Mouse (Mus musculus) 416B (cell line): Measurements from ENCODE around the gene Lrrc32.

Experiments
- DNase-seq: peaks from one replicate; pipeline ENCODE4 v3.0.0; 2011; ENCODE audit warnings: low read depth

The Lrrc32 gene

DNA sequence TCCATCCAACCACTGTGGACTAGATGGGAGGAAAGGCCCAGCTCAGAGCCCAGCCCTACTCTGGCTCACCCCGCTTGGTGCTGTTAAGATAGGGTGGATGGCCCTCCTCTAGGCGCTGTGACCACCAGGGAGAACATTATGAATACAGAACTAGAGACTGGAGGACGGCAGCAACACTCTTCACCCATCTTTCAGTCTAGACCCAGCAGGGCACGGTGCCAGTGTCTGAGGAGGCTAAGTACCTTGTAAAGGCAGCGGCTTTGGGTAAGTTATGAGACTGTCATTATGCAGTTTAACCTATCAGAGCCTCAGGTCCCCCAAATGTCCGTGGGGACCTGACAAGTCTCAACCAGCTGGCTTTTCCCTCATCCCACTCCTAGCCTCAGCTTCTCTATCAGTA lies at the start of gene Lrrc32:
Gene Lrrc32 (plus strand): TSS at position 153 of the 400 bp plus-strand sequence.
- DNase-seq, result no peak

DNA sequence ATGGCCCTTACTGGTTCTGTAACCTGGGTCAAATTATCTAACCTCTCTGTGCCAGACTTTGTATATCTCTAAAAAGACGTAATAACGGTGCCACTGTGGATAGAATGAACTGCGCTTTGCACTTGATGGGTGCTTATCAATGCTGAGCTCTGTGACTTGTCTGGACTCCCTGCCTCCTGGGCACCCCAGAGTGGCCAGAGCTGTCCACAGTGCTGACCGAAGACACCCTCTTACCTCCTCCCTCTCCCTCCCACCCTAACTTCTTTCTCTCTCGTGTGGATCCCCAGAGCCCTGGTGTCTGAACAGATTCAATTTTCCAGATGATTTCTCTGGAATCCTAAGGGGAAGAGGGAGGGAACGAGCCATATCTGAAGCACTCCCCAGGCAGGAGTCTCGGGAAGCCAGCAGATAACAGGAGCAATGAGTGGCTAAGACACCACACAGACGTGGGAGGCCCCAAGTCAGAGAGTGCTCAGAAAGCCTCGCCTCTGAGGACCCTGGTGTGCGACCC lies 49.1 kb upstream of the Lrrc32 start, which contains the start of gene Gucy2d:
Gene Gucy2d (plus strand): TSS at position 461 of the 511 bp plus-strand sequence.
- peak; percentile 28 for DNase-seq

DNA sequence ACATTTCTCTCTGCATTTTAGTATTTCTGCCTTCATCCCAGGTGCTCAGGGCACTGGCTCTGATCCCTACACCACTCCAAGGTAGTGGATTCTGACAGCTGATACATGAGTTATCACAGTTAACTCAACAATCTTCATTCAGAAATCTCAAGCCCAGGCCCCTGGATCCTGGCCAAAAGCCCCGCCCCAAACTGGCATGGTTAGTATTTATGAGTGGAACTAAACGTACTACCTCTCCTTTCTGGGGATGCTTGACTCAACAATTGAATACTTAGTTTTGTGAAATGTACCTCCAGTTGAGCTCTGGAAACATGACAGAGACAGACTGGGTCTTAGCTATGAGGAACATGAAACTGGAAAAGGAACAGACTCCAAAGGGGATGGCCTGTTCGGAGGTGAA lies 42.2 kb upstream of the Lrrc32 start:
- no peak for DNase-seq

DNA sequence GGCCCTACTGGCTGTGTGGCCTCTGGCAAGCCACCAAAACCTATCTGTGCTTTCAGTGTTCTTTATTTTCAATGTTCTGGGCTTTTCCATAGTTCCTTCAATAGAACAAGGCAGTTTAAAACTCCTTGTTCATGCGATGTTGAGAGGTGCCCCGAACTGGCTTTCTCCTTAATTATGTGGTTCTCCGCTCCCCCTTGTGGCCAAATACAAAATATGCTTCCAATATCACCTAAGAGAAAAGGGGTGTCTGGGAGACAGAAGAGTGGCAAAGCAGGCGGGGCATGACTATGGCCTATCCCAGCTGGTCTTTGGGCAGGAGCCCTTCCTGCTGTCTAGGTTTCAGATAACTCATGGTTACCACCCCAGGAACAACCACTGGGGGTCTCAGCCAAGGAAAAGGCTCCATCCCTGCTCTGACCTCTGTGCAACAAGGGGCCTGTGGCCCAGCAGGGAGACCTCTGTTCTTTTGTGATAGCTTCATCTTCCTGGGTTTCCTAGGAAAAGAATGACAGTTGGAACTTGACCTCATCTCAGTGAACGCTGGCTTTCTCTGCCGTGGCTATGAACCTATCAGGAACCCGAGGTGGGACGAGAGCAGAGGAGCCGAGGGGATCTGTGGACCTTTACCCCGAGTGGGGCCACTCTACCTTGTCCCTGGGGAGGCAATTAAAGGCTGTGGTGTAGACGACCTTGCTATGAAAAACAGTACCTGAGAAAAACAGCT lies 41.3 kb upstream of the Lrrc32 start:
- peak; percentile 85 for DNase-seq

DNA sequence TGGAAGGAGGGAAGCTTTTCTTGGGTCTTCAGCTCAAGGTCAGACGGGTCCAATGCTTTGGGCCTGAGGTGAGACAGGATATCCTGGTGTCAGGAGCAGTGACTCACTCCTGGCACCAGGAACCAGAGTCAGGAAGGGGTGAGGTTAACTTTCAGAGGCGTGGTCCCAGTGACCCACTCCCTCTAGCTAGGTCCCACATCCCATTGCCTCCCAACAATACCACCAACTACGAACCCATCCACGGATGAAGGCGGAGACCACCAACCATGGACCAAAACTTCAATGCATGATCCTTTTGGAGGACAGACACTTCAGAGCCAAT lies 40.8 kb upstream of the Lrrc32 start:
- peak; percentile 67 for DNase-seq

DNA sequence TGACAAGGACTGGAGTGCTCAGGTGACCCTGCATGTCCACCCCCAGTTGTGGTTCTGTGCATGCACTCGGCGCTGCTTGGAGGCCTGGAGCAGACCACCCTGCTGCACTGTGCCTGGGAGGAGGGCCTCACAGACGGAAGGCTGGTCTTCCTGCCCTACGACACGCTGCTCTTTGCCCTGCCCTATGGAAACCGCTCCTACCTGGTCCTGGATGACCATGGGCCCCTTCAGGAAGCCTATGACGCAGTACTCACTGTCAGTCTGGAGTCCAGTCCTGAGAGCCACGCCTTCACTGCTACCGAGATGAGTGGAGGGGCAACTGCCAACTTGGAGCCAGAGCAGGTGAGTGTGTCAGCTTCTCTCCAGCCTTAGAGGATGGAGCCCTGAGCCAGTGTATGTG lies 39.4 kb upstream of the Lrrc32 start:
- no peak for DNase-seq

DNA sequence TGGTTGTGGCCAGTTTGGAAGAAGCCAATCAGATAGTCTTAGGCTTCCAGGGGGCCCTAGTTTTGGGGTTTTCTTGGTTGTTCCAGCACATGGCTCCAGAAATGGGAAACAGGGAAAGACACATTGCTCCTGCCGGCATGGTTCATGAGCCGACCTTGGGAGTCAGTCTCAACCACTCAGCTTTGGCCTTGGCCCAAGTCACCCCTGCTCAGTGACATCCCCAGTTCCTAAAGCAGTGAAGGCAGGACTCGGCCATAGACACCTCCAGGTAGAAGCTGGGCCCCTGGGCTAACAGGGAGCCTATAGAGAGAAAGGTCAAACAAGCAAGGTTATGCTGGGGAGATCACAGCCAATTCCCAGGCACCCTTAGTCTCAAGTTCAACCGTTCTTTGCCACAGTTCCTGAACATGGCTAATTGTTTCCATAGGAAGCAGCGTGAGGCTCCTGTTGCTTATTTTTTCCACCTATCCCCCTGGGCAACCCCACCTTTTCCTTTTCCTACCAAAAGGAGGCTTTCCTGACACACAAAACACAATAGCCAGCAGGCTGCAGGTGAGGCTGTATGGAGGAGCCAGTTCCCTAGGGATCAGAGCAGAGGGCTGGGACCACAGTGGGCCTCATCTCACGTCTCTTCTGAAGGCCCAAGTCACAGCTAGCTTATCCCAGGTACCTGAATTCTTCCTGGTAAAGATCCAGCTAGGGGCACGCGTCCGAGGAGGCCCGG lies 34.5 kb upstream of the Lrrc32 start:
- no peak for DNase-seq

DNA sequence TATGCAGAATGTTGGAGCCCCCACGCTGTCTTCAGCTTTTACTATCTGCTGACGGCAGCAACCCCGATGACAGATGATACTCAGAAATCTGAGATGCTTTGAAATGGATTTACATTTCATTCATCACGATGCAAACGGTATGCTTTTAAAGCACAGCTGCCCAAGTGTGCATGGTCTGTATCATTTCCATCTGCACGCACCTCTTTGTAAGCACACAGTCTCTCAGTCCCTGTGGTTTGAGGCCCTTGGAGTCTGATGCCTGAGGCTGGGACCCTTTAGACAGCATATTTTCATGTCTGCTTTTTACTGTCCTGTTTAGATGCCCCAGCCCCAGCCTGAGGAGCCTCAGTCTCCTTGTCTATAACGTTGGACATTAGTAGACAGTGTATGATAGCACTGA lies 28.8 kb upstream of the Lrrc32 start:
- no peak for DNase-seq

DNA sequence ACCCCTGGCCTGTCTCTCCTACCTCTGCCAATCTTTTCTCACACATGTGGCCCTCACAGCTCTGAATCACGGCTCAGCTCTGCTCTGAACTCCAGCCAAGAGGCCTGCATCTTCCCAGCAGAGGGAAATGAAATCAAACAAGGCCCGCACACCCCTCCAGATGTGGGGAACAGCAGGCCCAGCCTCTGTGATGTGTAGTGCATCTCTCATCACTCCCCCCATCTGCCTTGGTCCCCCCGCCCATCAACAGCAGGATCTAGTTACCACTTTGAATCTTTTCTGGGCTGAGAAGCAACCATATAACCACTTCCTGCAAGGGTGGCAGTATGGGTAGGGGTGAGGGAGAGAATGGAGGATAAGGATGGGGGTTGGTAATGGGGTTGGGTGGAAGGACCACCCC lies 20.0 kb upstream of the Lrrc32 start:
- DNase-seq, result peak; percentile 21

DNA sequence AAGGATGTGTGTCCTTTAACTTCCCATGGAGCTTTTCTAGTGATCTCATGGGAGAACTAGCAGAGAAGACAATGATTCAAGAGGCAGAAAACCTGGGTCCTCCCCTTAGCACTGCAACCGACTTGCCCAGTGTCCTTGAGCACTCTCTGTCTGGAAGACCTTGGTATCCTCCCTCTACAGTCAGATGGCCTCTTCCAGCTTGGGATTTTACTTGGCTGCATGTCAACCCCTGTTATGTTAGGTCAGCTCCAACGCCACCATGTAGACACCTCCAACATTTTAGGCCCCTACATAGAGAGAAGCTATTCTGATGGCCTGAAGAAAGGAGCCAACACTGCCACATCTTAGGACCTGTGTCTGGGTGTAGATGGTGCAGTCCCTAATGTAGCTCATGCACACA lies 16.6 kb upstream of the Lrrc32 start:
- no peak for DNase-seq

DNA sequence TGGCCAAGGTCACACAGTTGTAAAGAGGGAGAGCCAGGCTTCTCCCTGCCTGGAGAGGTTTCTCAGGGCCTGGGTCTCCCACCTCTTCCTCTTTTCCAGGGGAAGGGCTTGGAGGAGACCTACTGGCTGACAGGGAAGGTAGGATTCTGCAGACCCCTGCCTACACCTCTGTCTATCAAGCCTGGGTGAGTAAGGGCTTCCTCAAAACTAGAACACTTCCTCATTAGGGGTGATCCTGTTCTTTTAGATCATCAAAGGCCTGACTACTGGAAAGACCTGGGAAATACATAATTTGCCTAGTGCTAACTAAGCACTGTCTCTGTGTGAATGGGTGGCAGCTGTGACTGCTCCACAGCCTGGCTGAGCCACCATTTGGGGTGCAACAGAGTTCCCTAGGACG lies 14.5 kb upstream of the Lrrc32 start:
- DNase-seq, result no peak

DNA sequence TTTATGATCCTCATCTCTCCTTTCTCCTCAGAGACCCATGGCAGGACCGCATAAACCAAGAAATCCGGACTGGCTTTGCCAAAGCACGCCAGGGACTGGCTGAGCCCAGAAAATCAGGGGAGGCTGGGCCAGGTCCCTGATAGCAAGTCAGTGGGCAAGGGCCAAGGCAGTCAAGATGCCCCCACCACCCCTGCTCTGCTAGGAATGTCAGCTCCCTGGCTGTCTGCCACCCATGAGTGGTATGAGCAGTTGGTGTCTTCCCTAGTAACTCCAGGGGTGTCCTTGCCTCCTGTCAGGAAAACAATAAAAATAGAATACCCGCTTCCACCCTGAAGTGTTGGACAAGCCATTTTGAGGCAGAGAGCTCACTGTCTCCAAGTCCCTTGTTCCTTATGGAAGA lies 11.9 kb upstream of the Lrrc32 start:
- no peak for DNase-seq

DNA sequence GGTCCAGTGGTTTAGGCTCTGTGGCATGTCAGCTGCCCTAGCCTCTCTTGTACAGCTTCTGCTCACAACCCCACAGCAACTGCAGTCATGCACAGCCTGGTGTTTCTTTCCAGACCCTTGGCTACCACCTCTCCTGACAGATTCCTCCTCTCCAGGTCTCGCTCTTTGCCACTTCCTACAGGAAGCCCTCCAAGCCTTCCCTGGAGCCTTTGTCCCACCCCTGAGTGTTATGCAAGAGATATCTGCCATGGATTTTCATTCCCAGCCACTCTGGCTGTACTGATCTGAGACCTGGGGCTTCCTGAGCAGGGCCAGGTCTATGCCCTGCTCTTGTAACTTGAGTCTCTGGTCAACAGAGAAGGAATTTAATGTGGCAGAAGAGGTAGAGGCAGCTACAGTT lies 8.6 kb upstream of the Lrrc32 start:
- DNase-seq, result no peak

DNA sequence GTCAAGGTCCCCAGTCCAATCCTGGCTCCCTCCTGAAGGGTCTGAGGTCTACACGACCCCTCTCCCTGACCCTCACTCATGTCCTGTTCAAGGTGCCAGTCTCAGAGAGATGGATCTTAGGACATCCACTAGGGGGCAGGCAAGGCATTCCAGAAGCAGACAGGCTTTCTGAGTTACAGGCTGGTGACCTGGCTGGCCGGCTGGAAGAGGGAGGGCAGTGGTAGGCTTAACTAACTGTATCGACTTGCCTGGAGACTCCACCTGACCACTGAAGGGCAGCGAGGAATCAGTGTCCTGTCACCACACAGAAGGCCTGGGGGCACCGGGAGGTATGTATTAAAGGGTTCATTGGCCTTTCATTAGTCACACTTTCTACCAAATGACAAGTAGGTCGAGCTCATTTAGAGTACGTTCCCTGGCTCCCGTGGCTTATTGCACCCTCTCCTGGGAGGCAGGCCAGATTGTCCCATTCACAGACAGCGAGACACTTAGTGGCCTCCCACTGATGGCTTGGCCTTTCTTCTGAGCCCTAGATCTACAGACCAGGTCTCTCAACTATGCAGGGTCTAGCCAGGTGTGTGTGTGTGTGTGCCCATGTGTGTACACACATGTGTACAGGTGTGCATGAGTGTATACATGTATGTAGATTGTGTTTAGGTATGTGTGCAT lies 7.9 kb upstream of the Lrrc32 start:
- DNase-seq, result peak; percentile 80

DNA sequence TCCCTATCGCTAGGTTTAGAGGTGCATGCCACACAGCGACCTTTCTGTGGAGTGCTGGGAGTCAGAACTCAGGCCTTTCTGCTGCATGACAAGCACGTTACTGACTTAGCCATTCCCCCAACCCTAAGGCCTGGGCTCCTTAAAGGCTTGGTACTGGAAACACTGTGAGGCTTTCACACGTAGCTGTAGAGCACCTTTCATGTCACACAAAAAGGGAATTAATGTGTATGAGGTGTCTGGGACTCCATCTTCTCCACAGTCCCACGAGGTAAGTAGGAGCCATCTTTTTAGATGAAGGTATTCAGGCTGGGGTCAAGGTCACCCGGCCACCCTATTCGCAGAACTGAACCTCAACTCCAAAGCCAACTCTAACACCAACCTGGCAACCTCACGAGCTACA lies 7.2 kb upstream of the Lrrc32 start:
- no peak for DNase-seq

DNA sequence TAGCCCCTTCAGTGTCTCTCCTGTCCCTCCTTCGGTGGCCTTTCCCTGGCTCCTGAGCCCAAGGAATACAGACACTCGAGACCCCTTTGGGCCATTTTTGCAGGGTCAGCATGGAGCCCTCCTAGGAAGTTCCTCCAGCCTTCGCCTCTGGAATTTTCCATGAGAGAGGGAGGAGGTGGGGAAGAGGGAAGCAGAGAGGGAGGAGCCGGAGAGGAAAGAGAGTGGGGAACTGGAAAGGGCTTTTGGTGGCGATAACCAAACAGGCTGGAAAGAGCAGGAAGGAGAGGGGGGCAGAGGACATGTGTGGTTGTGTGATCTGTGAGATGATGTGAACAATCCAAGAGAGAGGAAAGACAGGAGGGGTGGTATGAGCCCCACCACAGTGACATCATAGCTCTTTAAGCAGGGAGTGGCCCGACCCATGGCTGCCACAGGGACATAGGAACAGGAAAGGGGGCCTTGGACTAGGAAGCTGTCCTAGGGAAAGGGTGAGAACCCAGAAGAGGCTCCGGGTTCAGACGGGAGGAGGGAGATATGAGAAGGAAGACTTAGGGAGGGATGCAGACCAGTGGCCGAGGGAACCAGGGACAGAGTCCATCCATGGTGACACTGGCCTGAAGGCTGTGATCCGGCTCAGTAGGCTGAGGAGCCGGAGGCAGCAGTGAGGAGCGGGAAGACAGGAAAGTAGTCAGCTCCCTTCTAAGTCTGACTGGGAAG lies 6.4 kb upstream of the Lrrc32 start:
- no peak for DNase-seq

DNA sequence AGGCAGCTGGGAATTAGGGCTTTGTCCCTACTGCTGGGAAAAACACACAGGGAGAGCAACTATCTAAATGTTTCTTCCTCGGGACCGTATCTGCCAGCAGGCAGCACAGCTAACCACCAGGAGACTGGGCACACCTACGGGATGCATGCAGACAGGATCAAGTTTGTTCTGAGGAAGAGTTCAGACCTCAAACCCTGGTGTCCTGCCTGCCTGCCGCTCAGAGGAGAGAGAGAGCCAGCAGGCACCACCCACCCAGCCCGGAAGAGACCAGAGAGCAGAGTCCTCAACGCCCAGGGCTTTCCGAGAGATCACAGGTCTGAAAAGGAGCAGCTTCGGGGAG lies 5.8 kb upstream of the Lrrc32 start:
- DNase-seq, result no peak

DNA sequence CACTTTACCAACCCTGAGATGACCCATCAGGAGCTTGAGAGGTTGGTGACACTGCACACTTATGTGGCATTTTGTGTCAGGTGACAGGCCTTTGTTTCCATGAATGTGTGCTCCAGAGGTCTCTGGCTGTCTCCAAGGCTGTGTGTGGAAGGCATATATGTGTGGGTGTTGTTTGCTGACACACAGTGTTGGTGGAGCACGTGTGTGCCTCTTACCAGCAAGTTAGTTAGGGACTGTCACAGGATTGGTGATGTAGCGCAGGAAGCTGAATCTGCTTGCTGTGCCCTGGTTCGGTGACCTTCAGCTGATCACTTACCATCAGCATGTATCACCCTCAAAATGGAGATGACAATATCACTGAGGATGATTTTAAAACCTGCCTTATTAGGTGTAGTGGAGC lies 4.2 kb upstream of the Lrrc32 start:
- no peak for DNase-seq

DNA sequence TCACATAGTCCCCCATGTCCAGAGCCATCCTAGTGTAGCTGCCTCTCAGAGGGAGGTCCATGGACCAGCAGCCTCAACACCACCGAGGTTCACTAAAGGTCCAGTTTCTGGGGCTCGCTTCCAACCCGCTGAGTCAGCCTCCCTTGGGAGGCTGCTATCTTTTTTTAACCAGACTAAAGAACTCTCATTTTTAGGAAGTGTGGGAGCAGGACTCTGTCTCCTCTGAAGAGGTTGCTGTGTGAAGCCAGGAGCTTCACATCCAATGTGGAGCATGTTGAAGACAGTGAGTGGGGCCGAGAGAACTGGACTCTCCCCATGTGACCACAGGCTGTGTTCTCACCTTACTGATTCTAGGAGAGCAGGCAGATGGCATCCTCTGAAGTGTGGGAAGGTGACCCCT lies 3.6 kb upstream of the Lrrc32 start:
- no peak for DNase-seq

DNA sequence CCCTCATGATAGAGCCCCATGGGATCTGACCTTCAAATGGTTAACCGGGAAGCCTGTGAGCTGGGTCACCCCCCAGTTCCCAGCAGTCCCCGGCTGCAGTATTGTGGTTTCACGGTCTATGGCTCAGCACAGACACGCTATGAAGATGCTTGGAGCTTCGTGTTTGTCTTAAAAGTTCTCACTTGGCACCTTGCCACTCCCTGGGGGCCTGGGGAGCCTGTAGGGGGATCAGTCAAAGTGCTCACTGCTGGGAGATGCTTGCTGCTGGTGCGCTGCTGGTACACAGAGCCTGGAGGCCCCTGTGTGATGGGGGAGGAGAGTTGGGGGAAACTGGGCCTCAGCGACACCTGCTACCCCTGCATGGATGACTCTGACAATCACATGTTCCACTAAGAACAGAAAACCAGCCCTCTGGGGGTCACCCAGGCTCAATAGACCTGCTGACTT lies 2.6 kb upstream of the Lrrc32 start:
- no peak for DNase-seq

DNA sequence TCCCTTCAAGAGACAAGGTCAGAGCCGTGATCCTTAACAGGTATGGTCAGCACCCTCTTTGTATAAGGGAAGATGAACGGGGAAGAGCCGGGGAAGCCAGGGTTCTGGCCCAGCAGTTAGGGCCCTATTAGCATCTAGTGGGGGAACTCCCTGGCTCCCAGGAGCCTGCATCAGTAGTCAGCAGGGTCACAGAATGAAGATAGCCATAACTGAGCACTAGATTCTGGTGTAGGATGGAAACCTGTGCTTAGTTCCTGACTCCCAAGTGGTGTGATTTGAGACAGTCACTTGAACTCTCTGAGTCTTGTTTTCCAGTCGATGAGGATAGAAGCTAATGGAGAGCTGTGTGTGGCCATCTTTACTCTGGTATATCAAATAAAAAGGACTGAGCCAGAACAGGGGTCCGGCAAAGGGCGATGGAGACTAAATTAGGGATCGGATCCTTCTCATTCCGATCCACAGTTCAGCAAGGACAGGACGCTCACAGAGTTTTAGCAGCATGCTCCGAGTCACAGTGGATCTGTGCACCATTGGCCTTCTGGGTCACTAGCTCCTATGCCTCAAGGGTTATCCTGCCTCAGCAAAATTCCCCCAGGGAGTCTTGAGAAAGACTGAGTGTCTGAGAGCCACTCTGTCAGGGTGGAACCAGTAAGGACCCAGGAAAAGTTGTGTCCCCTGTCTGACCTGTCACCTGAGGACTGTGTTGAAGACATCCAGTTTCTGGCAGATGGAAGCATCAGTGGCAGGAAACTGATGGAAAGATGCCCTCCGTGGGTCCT lies 1.7 kb upstream of the Lrrc32 start:
- no peak for DNase-seq
